Mouse (Mus musculus) central nervous system, embryonic 18 days (tissue): ENCODE results near the gene Apoc3. TPM values are rescaled to one million over a fixed set of nuclear protein-coding genes. Genes with fewer than 3 reads are reported as not detected.

Source experiments
- polyA plus RNA-seq: library from polyadenylated mRNA; depleted of rRNA; stranded (reverse); fragments of >200 nt; gene quantifications from 2 replicates; pipeline ENCODE4 v1.2.3, GENCODE M21; 2012; rRNA removed

Gene Apoc3
- polyA plus RNA-seq, result not detected in 2 replicates

DNA sequence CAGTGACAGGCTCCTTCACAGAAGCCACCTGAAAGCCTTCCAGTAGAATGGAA lies at the start of gene Apoc3:
Apoc3 (minus strand) TSS at position 41 of the 53 bp plus-strand sequence.

DNA sequence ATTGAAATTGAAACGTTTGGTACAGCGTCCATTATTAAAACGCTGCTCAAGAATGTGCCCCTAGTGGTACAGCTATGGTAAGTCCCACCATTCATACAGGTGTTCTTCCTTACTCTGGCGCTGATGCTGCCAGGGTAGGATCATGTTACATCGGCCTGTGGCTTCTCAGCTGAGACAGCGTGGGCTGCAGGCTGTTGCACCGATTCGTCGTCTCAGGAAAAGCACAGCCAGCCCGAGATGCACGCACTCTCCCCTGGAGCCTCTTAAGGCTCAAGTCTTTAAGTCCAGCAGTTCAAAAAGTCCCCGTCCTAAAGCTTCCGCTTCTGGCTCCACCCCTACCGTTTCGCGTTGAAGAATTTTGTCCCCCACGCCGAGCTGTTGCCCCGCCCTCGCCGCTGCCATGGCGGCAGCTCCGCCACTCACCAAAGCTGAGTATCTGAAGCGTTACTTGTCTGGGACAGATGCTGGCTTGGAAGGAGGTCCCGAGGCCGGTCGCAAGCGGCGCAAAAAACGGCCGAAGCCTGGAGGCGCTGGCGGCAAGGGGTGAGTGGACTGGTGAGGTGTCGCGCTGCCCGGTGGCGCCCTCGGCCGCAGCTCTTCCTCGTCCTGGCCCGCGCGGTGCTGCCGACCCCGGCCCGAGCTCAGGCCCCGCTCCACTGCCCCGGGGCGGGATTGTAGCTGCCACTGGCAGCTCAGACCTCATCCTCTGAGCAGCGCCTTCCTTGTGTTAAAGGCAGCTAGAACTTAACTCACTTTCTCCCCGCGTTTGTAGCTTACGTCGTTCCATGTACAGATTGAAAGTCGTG lies 47.4 kb upstream of the Apoc3 start, which contains the start of gene Bud13:
Bud13 (plus strand) TSS at position 378 of the 806 bp plus-strand sequence.

DNA sequence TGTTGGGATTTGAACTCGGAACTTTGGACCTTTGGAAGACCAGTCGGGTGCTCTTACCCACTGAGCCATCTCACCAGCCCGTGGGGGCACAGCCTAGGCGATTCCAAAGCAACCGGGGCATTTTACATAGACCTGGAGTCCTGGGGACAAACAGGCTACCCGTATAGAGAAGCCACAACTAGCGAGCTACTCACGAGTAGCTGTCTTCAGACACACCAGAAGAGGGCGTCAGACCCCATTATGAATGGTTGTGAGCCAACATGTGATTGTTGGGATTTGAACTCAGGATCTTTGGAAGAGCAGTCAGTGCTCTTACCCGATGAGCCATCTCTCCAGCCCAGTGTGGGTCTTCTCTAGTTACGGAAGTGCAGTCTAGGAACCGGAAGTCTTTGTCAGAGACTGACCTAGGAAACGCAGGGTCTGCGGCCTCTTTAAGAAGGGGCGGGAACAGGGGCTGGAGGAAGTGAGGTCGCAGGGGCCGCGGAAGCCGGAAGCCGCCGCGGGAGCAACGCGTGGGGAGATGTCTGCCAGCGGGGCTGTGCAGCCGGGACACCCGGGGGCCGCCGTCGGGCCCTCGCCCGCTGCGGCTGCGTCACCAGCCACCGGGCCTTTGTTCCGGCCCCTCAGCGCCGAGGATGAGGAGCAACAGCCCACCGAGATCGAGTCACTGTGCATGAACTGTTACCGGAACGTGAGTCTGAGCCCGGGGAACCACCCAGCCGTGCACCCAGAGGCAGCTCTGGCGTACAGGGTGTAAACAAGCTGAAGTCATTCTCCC lies 37.4 kb upstream of the Apoc3 start, which contains the start of gene Zpr1:
Zpr1 (plus strand) TSS at position 388 of the 778 bp plus-strand sequence.

DNA sequence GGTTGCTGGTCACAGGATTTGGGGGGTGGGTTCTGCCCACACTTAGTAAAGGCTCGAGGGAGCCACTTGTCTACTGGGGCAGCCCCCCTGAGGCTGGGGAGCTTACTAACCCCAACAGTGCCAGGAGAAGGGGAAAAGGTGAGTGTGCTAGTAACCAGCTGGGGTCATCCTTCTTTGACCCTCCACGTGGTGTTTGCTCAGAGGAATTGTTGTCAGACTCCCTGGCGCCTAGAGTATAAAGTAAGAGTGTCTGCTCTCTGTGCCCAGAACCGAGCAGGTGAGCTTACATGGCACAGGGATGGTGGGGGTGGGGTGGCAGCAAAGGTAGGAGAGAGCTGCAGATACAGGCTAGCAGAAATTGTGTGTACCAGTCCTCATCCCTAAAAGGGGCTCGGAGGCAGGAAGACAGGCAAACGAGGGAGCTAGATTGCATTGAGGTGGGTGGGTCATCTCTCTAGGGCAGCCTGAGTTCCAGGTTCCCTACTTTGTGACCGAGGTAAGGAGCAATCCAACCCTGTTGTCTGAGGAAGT lies 33.0 kb upstream of the Apoc3 start, which contains the start of gene Apoa5:
Apoa5 (plus strand) TSS at position 291 of the 531 bp plus-strand sequence.

DNA sequence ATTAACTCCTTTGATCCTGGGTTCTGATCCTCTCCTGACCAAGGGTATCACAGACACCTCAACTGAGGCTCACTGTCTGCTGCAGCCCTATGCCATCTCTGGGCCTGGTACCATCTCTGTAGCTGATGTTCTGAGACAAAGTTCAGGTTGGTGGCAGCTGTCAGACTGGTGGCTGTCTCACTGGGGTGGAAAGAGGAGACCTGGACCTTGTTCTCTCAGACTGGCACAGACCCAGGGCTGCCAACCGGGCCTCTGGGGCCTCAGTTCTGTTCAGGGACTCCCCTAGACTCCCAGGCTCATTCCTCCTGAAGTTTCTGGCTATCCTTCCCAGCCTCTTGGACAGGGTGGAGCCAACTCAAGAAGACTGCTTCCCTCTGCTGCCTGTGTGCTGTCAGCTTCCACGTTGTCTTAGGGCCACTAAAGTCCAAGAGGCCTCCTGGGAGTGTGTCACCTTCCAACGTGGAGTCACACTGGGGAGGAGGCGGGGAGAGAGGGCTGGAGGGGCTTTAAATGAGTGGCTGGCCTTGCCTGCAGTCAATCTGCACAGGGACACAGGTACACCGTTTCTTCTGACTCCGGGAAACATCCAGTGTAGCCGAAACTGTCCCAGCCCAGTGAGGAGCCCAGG lies 5.2 kb upstream of the Apoc3 start, which contains the start of gene Apoa4:
Apoa4 (plus strand) TSS at position 171 of the 628 bp plus-strand sequence.

DNA sequence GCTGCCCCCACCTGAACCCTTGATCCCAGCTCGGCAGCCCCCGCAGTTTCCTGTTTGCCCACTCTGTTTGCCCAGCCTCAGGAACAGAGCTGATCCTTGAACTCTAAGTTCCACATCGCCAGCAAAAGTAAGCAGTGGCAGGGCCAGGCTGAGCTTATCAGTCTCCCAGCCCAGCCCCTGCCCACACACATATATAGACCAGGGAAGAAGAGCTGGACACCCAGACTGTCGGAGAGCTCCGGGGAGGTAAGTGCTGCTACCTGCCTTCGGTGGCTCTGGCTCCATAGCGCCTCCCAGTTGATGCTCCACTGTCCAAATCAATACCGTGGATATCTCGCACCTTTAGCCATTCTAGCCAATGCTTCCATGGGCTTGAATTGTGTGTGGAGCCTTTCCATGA lies 6.9 kb downstream of the Apoc3 start, which contains the start of gene Apoa1:
Apoa1 (plus strand) TSS at position 90 of the 400 bp plus-strand sequence.

Other genes starting within 250 kb of the Apoc3 start
- 137 and 138 TPM in 2 replicates for gene Pafah1b2, start 222.9 kb downstream of the Apoc3 start, polyA plus RNA-seq
- gene Sik3, start 222.8 kb downstream of the Apoc3 start, polyA plus RNA-seq, result 13.9 and 15.5 TPM in 2 replicates
- 3.0 and 3.3 TPM in 2 replicates for gene Apoa1, start 7.1 kb downstream of the Apoc3 start, polyA plus RNA-seq
- gene Apoa4, start 5.1 kb upstream of the Apoc3 start, polyA plus RNA-seq, result 0.03 and 0.05 TPM in 2 replicates
- gene Apoa5, start 33.0 kb upstream of the Apoc3 start, polyA plus RNA-seq, result 0.03 TPM in 1 of 2 replicates, not detected in the other
- 45.3 and 48.4 TPM in 2 replicates for gene Zpr1, start 37.4 kb upstream of the Apoc3 start, polyA plus RNA-seq
- 14.1 and 14.2 TPM in 2 replicates for gene Bud13, start 47.4 kb upstream of the Apoc3 start, polyA plus RNA-seq
- gene 4931429L15Rik, start 84.3 kb upstream of the Apoc3 start, polyA plus RNA-seq, result not detected in 2 replicates